Mouse (Mus musculus) liver, adult (tissue): ENCODE data around the gene Ltbr.

Experiments
- GATA4 ChIP-seq: IDR thresholded peaks from 2 replicates; pipeline ENCODE4 v1.6.1; 2014; ENCODE audit warnings: mild to moderate bottlenecking, low read length; ENCODE audit not compliant: insufficient replicate concordance

The Ltbr gene

GRCm38 (mm10) chr6:125313546-125314230, at the start of gene Ltbr:
TSS of gene Ltbr (minus strand) at chr6:125313885.
- peak; percentile 69; the same call in 1 of the 2 replicates for TF ChIP-seq GATA4

- TF ChIP-seq GATA4: no peak
Measured at GRCm38 (mm10) chr6:125363021-125363420, 49.3 kb upstream of the Ltbr start.

- no peak; the same call in 1 of the 2 replicates for TF ChIP-seq GATA4
Measured at GRCm38 (mm10) chr6:125361467-125362291, 48.0 kb upstream of the Ltbr start.

GRCm38 (mm10) chr6:125360846-125361245, 47.2 kb upstream of the Ltbr start:
- no peak for TF ChIP-seq GATA4

- TF ChIP-seq GATA4: no peak
Measured at GRCm38 (mm10) chr6:125359999-125360398, 46.3 kb upstream of the Ltbr start.

- TF ChIP-seq GATA4: no peak
Measured at GRCm38 (mm10) chr6:125357334-125357733, 43.6 kb upstream of the Ltbr start.

- TF ChIP-seq GATA4: no peak
Measured at GRCm38 (mm10) chr6:125356264-125356663, 42.6 kb upstream of the Ltbr start.

- 0 out of 2 replicates have a peak, but pooled peaks have one; percentile 2 for TF ChIP-seq GATA4
Measured at GRCm38 (mm10) chr6:125355197-125355741, 41.6 kb upstream of the Ltbr start.

- peak; percentile 59; the same call in 1 of the 2 replicates for TF ChIP-seq GATA4
Measured at GRCm38 (mm10) chr6:125354352-125355151, 40.9 kb upstream of the Ltbr start.

GRCm38 (mm10) chr6:125353655-125354054, 40.0 kb upstream of the Ltbr start:
- TF ChIP-seq GATA4: no peak

GRCm38 (mm10) chr6:125353221-125353620, 39.5 kb upstream of the Ltbr start:
- no peak for TF ChIP-seq GATA4

- no peak for TF ChIP-seq GATA4
Measured at GRCm38 (mm10) chr6:125352811-125353210, 39.1 kb upstream of the Ltbr start.

- no peak for TF ChIP-seq GATA4
Measured at GRCm38 (mm10) chr6:125352046-125352384, 38.3 kb upstream of the Ltbr start.

GRCm38 (mm10) chr6:125351368-125352045, 37.8 kb upstream of the Ltbr start:
- TF ChIP-seq GATA4: no peak

GRCm38 (mm10) chr6:125350995-125351324, 37.3 kb upstream of the Ltbr start:
- TF ChIP-seq GATA4: no peak
